Mouse (Mus musculus) MEL (cell line): Measurements from ENCODE around the gene Dcaf7.

Experiments used
- CTCF ChIP-seq, 3 experiments: IDR thresholded peaks in 2 of 3; conservative IDR thresholded peaks in 1 of 3; 2 replicates each; pipeline ENCODE4 v1.5.1; 2011 to 2012; ENCODE audit warnings: low read length in 3 of 3, low read depth in 2 of 3, mild to moderate bottlenecking in 2 of 3, improper control_type of control experiment in 1 of 3, inconsistent platforms in 1 of 3, mixed read lengths in 1 of 3, moderate library complexity in 1 of 3; ENCODE audit not compliant: control insufficient read depth in 1 of 3, insufficient read depth in 1 of 3, poor library complexity in 1 of 3, severe bottlenecking in 1 of 3
- EP300 ChIP-seq, 2 experiments: IDR thresholded peaks; 2 replicates each; pipeline ENCODE4 v1.6.1; 2011; ENCODE audit warnings: improper control_type of control experiment in 2 of 2, low read length in 2 of 2, low read depth in 1 of 2, mild to moderate bottlenecking in 1 of 2
- ETS1 ChIP-seq: IDR thresholded peaks from 2 replicates; pipeline ENCODE4 v1.6.1; 2012; ENCODE audit warnings: low read depth, mild to moderate bottlenecking, inconsistent platforms, low read length, improper control_type of control experiment, moderate library complexity
- HCFC1 ChIP-seq: IDR thresholded peaks from 2 replicates; pipeline ENCODE4 v1.6.1; 2012; ENCODE audit warnings: low read depth, mild to moderate bottlenecking, inconsistent platforms, low read length, improper control_type of control experiment, moderate library complexity
- MAZ ChIP-seq: IDR thresholded peaks from 2 replicates; pipeline ENCODE4 v1.6.1; 2012; ENCODE audit warnings: low read depth, mild to moderate bottlenecking, inconsistent platforms, low read length, improper control_type of control experiment
- RAD21 ChIP-seq: IDR thresholded peaks from 2 replicates; pipeline ENCODE4 v1.6.1; 2011; ENCODE audit warnings: mild to moderate bottlenecking, low read depth, low read length, improper control_type of control experiment
- RCOR1 ChIP-seq: IDR thresholded peaks from 2 replicates; pipeline ENCODE4 v1.6.1; 2012; ENCODE audit warnings: low read depth, mild to moderate bottlenecking, inconsistent platforms, low read length, improper control_type of control experiment
- TBP ChIP-seq: IDR thresholded peaks from 2 replicates; pipeline ENCODE4 v1.8.0; 2011; ENCODE audit warnings: low read depth, low read length, improper control_type of control experiment
- ZC3H11A ChIP-seq: IDR thresholded peaks from 2 replicates; pipeline ENCODE4 v1.6.1; 2012; ENCODE audit warnings: low read depth, mild to moderate bottlenecking, inconsistent platforms, low read length, improper control_type of control experiment

GRCm38 (mm10) chr11:105989446-105989845, 47.2 kb upstream of the Dcaf7 start:
- TF ChIP-seq CTCF (IDR thresholded peaks at IDR 0.05 in 2 of 3, conservative IDR thresholded peaks at IDR 0.05 in 1 of 3; ENCODE audit: control insufficient read depth in 1 of 3, insufficient read depth in 1 of 3, low read depth in 2 of 3, low read length in 3 of 3, poor library complexity in 1 of 3, severe bottlenecking in 1 of 3) (no peak), HCFC1 (no peak), RAD21 (no peak), EP300 (IDR thresholded peaks at IDR 0.05; ENCODE audit: low read depth in 1 of 2, low read length in 2 of 2) (no peak), MAZ (no peak), RCOR1 (no peak), ETS1 (no peak), TBP (no peak), ZC3H11A (no peak)
